Mouse (Mus musculus) forebrain, embryonic 15.5 days (tissue): ENCODE measurements around the gene Mrps24. TPM values are rescaled to one million over a fixed set of nuclear protein-coding genes. Genes with fewer than 3 reads are reported as not detected.

Experiments used
- ATAC-seq: fragments of 200-750 bp; cut with Nextera tagmentation; replicated peaks from 2 replicates; pipeline ENCODE4 v1.8.0; 2017; ENCODE audit warnings: mild to moderate bottlenecking, moderate TSS enrichment, moderate library complexity
- H3K27ac ChIP-seq: fragments of 300-500 bp; sonication (generic); replicated peaks from 2 replicates; pipeline ENCODE4 v1.5.1; 2015; ENCODE audit warnings: mild to moderate bottlenecking, inconsistent platforms
- H3K27me3 ChIP-seq: fragments of 300-500 bp; sonication (generic); 2 replicates; pipeline ENCODE4 v1.6.1; 2015; ENCODE audit warnings: inconsistent platforms
- H3K36me3 ChIP-seq: fragments of 300-500 bp; sonication (generic); 2 replicates; pipeline ENCODE4 v1.6.1; 2015; ENCODE audit warnings: mild to moderate bottlenecking, inconsistent platforms
- H3K4me1 ChIP-seq: fragments of 300-500 bp; sonication (generic); 2 replicates; pipeline ENCODE4 v1.6.1; 2015; ENCODE audit warnings: inconsistent platforms
- H3K4me2 ChIP-seq: fragments of 300-500 bp; sonication (generic); replicated peaks from 2 replicates; pipeline ENCODE4 v1.6.1; 2015; ENCODE audit warnings: mild to moderate bottlenecking, inconsistent platforms
- H3K4me3 ChIP-seq: fragments of 300-500 bp; sonication (generic); 2 replicates; pipeline ENCODE4 v1.5.1; 2015; ENCODE audit warnings: mild to moderate bottlenecking, inconsistent platforms
- H3K9ac ChIP-seq: fragments of 300-500 bp; sonication (generic); replicated peaks from 2 replicates; pipeline ENCODE4 v1.6.1; 2015; ENCODE audit warnings: mild to moderate bottlenecking, inconsistent platforms
- H3K9me3 ChIP-seq: fragments of 300-500 bp; sonication (generic); 2 replicates; pipeline ENCODE4 v1.6.1; 2016; ENCODE audit warnings: inconsistent platforms
- WGBS: fragments of 180-500 bp; shearing (Covaris S2); methylation state at CpG from one replicate; pipeline ENCODE4 v1.1.7; 2015; ENCODE audit warnings: mixed read lengths; 5-methylcytosine and 5-hydroxymethylcytosine counted together
- polyA plus RNA-seq: library from polyadenylated mRNA; unstranded; fragments of >200 nt; fragmentation: Nextera tagmentation; extraction: Ambion mirVana; gene quantifications from 2 replicates; pipeline ENCODE4 v1.2.1, GENCODE M21; 2015

Mrps24 gene
- polyA plus RNA-seq, 1 experiment from 2014 or later: 180 TPM

- Histone ChIP-seq H3K27me3 (no peaks in the 10 kb centered on the region), H3K4me3 (no peak overlapping the region), H3K4me2 (no peak overlapping the region), H3K4me1 (no peaks in the 10 kb centered on the region), H3K9ac (no peak overlapping the region), H3K36me3 (no peaks in the 10 kb centered on the region), H3K27ac (no peak overlapping the region), H3K9me3 (no peaks in the 10 kb centered on the region)
- 70% methylated on average over 5 of the region's 5 CpGs for WGBS
- no peak for ATAC-seq
Observed at GRCm38 (mm10) chr11:5732401-5732800, 16.9 kb upstream of the Mrps24 start.

DNA sequence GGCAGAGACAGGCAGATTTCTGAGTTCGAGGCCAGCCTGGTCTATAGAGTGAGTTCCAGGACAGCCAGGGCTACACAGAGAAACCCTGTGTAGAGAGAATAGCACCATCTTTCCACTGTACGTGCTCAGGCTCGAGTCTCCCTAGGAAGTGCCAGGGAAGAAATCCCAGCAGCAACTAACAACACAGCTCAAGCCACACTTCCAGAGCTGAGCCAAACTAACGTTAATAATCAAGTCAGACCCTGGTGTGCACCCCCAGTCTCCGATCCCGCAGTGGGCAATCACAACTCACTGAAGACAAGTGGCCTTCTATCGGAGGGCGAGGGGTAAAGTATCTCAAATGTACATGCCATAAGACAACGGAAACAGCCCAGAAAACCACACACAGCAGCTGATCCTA, 14.1 kb upstream of the Mrps24 start:
- no peaks in the 10 kb centered on the region for H3K4me1 ChIP-seq
- no peak overlapping the region for H3K4me2 ChIP-seq
- WGBS: 88% methylated on average over 9 of the region's 9 CpGs
- no peak for ATAC-seq
- H3K27ac ChIP-seq: no peak overlapping the region
- H3K27me3 ChIP-seq: no peaks in the 10 kb centered on the region
- H3K9ac ChIP-seq: no peak overlapping the region
- no peaks in the 10 kb centered on the region for H3K9me3 ChIP-seq
- H3K4me3 ChIP-seq: no peak overlapping the region
- no peaks in the 10 kb centered on the region for H3K36me3 ChIP-seq

- 96% methylated on average over 12 of the region's 12 CpGs for WGBS
Observed at GRCm38 (mm10) chr11:5718611-5719354, 3.3 kb upstream of the Mrps24 start.

DNA sequence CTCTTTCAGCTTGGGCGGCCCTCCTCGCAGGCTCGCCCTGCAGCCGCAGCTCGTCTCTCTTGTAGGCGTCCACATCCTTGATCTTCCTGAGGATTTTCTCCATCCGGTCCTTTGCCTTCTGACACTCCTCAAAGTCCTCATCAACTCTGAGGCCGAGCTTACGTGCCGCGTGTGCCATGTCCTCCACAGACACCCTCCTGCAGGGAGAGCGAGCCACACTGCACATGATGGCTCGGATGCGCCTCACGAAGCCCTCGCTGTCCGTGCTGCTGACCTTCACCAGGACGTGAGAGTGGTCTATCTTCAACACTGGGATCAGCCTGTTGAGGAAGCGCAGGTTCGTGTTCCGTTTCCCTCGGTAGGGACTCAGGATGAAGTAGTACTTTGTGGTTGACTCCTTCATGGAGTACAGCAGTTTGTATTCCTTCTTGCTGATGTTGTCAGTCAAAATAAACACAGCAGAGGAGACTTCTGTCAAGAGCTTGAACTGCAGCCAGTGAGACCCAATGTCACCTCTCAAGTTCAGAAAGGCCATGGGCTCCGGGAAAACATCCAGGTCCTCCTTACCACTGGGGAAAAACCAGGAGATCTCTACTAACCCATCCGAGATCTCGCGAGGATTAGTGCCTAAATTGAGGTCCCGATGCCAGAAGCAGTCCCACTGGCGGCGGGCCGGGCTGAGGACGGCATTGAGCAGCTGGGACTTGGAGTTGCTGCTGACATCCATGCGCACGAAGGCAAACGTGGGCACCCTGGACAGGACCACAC, 1.6 kb upstream of the Mrps24 start:
- no peak overlapping the region for H3K9ac ChIP-seq
- WGBS: 95% methylated on average over 34 of the region's 34 CpGs
- no peak overlapping the region for H3K27ac ChIP-seq
- peaks cover 37% of the 10 kb centered on the region for H3K36me3 ChIP-seq
- no peak overlapping the region for H3K4me3 ChIP-seq
- no peaks in the 10 kb centered on the region for H3K27me3 ChIP-seq
- no peak for ATAC-seq
- H3K4me2 ChIP-seq: no peak overlapping the region
- H3K9me3 ChIP-seq: no peaks in the 10 kb centered on the region
- no peaks in the 10 kb centered on the region for H3K4me1 ChIP-seq

More at GRCm38 (mm10) chr11:5718611-5719354, 3.3 kb upstream of the Mrps24 start:
- Histone ChIP-seq H3K36me3 (peaks cover 42% of the 10 kb centered on the region), H3K4me2 (no peak overlapping the region), H3K27me3 (no peaks in the 10 kb centered on the region), H3K4me3 (no peak overlapping the region), H3K9me3 (no peaks in the 10 kb centered on the region), H3K27ac (no peak overlapping the region), H3K9ac (no peak overlapping the region), H3K4me1 (no peaks in the 10 kb centered on the region)
- ATAC-seq: no peak

GRCm38 (mm10) chr11:5716246-5716645, 766 bp upstream of the Mrps24 start:
- ATAC-seq: no peak
- Histone ChIP-seq H3K27me3 (no peaks in the 10 kb centered on the region), H3K9me3 (no peaks in the 10 kb centered on the region), H3K36me3 (peaks cover 36% of the 10 kb centered on the region), H3K4me3 (no peak overlapping the region), H3K27ac (no peak overlapping the region), H3K4me2 (no peak overlapping the region), H3K4me1 (no peaks in the 10 kb centered on the region), H3K9ac (no peak overlapping the region)
- 92% methylated on average over 11 of the region's 11 CpGs for WGBS

DNA sequence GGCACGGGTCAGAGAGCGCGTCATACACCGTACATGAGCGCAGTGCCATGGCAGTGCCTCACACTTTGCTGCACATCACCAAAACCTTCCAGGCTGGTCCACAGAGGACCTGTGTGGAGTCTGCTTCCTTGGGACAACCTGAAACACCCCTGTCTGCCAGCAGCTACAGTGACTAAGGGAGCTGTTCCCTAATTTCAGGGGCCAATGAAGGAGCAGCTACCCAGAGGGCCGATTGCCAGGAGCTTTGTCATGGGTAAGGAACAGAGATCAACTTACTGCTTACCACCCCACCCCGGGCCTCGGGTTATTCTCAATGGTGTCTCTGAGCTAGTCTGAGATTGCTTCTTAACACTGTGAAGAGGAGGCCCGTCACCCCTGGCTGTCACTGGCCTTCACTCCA, 301 bp downstream of the Mrps24 start:
- H3K9ac ChIP-seq: no peak overlapping the region
- H3K9me3 ChIP-seq: no peaks in the 10 kb centered on the region
- H3K36me3 ChIP-seq: peaks cover 36% of the 10 kb centered on the region
- no peak overlapping the region for H3K4me3 ChIP-seq
- ATAC-seq: no peak
- H3K27ac ChIP-seq: no peak overlapping the region
- 90% methylated on average over 9 of the region's 9 CpGs for WGBS
- no peaks in the 10 kb centered on the region for H3K4me1 ChIP-seq
- H3K4me2 ChIP-seq: no peak overlapping the region
- H3K27me3 ChIP-seq: no peaks in the 10 kb centered on the region

DNA sequence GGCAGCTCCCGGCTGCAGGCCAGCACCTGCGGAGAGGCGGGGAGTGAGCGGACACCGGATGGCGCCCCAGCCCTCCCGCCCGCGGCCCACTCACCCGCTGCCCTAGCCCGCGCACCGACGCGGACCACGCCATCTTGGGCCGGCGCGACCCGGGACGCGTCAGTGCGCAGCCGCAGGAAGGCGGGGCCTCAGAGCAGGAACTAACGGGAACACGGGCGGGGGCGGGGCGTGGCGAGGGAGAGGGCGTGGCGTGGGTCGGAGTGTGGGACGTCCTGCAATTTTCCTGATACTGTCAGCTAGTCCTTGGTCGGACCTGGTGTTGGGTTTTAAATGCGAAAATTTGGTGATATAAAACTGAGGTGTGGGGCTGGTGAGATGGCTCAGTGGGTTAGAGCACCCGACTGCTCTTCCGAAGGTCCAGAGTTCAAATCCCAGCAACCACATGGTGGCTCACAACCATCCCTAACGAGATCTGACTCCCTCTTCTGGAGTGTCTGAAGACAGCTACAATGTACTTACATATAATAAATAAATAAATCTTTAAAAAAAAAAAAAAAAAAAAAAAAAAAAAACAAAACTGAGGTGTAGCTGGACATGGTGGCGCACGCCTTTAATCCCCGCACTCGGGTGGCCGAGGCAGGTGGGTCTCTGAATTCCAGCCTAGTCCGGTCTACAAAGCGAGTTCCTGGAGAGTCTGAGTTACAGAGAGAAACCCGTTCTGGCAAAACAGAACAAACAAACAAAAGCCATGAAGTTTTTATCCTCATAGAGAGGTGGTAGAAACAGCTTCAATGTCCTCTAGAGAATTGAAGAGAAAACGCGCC, 7.7 kb downstream of the Mrps24 start:
- H3K4me2 ChIP-seq: peak overlapping the region; percentile 73
- ATAC-seq: peak; percentile 96
- H3K36me3 ChIP-seq: peaks cover 18% of the 10 kb centered on the region
- peaks cover 16% of the 10 kb centered on the region for H3K4me1 ChIP-seq
- H3K9ac ChIP-seq: peak overlapping the region; percentile 86
- 19% methylated on average over 49 of the region's 50 CpGs for WGBS
- H3K9me3 ChIP-seq: no peaks in the 10 kb centered on the region
- H3K27me3 ChIP-seq: no peaks in the 10 kb centered on the region
- H3K27ac ChIP-seq: peak overlapping the region; percentile 66
- H3K4me3 ChIP-seq: peak overlapping the region; percentile 98

GRCm38 (mm10) chr11:5706874-5707529, 8.5 kb downstream of the Mrps24 start:
- Histone ChIP-seq H3K27ac (peak overlapping the region; percentile 66), H3K4me3 (peak overlapping the region; percentile 98), H3K27me3 (no peaks in the 10 kb centered on the region), H3K4me2 (peak overlapping the region; percentile 73), H3K9me3 (no peaks in the 10 kb centered on the region), H3K36me3 (peaks cover 19% of the 10 kb centered on the region), H3K9ac (peak overlapping the region; percentile 86), H3K4me1 (peaks cover 16% of the 10 kb centered on the region)
- peak; percentile 81 for ATAC-seq
- under 1% methylated on average over 43 of the region's 43 CpGs for WGBS

- H3K4me2 ChIP-seq: peak overlapping the region; percentile 73
- peaks cover 19% of the 10 kb centered on the region for H3K36me3 ChIP-seq
- H3K27ac ChIP-seq: no peak overlapping the region
- ATAC-seq: no peak
- no peaks in the 10 kb centered on the region for H3K9me3 ChIP-seq
- peaks cover 16% of the 10 kb centered on the region for H3K4me1 ChIP-seq
- no peaks in the 10 kb centered on the region for H3K27me3 ChIP-seq
- WGBS: 94% methylated on average over 9 of the region's 9 CpGs
- peak overlapping the region; percentile 98; the same call in 1 of the 2 replicates for H3K4me3 ChIP-seq
- H3K9ac ChIP-seq: 0 out of 2 replicates have a peak overlapping the region, but pooled peaks have one; percentile 86
Observed at GRCm38 (mm10) chr11:5705972-5706371, 9.5 kb downstream of the Mrps24 start.

GRCm38 (mm10) chr11:5703341-5703740, 12.1 kb downstream of the Mrps24 start:
- H3K9me3 ChIP-seq: no peaks in the 10 kb centered on the region
- WGBS: 93% methylated on average over 1 of the region's 1 CpGs
- H3K36me3 ChIP-seq: peaks cover 19% of the 10 kb centered on the region
- H3K4me3 ChIP-seq: no peak overlapping the region
- H3K9ac ChIP-seq: no peak overlapping the region
- H3K4me1 ChIP-seq: peaks cover 16% of the 10 kb centered on the region
- no peak overlapping the region for H3K4me2 ChIP-seq
- no peaks in the 10 kb centered on the region for H3K27me3 ChIP-seq
- no peak overlapping the region for H3K27ac ChIP-seq
- ATAC-seq: no peak

- Histone ChIP-seq H3K4me3 (no peak overlapping the region), H3K36me3 (peaks cover 19% of the 10 kb centered on the region), H3K27me3 (no peaks in the 10 kb centered on the region), H3K27ac (no peak overlapping the region), H3K4me2 (no peak overlapping the region), H3K9ac (no peak overlapping the region), H3K4me1 (peaks cover 16% of the 10 kb centered on the region), H3K9me3 (no peaks in the 10 kb centered on the region)
- no peak for ATAC-seq
- 75% methylated on average over 6 of the region's 6 CpGs for WGBS
Observed at GRCm38 (mm10) chr11:5702957-5703332, 12.5 kb downstream of the Mrps24 start.
